9 mouse cellular contexts compared by ENCODE assay signal in the genomic region with DNA sequence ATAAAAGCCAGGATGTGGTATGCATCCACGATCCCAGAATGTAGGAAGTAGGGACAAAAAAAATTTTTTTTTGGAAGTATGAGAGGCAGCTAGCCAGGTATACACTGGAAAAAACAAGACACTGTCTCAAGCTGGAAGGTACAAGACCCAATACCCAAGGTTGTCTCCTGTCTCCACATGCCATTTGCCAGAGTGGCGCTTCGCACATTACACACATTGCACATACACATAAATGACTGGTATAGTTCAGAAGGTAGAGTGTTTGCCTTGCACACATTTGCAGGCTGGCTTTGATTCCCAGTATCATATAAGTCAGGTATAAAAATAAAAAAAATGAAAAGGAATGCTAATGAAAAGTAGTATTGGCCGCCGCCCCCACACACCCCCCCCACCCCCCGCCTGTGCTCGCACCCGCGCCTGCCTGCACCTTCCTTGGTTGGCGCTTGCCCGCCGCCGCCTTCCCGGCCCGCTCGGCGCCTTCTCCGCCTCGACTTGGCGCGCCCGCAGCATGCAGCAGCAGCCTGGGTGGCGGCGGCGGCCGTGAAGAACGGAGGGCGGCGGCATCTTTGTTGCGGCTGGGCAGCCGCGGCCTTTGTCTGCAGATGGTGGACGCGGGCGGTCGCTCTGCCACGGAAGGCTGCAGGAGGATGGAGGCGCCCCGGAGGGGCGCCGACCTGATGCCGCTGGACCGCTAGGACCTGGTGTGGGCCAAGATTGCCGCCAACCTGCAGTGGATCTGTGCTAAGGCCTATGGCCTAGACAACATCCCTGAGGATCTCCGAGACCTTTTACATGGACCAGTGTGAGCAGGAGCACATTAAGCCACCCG.
A peak's percentile ranks its signal among the peaks of the same experiment; 100 is the strongest.
DNase-seq lines count a peak whose midpoint lies in the region; ATAC-seq and TF ChIP-seq lines count a peak whose summit lies in the region.
"Had no signal": no experiment of that assay in that cellular context is flagged by ENCODE, and none has a peak within 500 bp of the region (broad histone marks: within the 10 kb centered on the region; RNA-seq: fewer than 3 reads in every experiment).

No protein-coding gene starts in this region.

- peaks cover 14% of the 10 kb centered on the region for H3K9me3 ChIP-seq in hindbrain, embryonic 13.5 days
- H3K9me3 ChIP-seq in midbrain, postnatal 0 days (ENCODE audit: low read length) = no peaks in the 10 kb centered on the region

- H3K4me1 ChIP-seq in hindbrain, embryonic 13.5 days (replicated peaks) = peaks cover 13% of the 10 kb centered on the region
- H3K4me1 ChIP-seq in midbrain, postnatal 0 days (ENCODE audit: insufficient read depth, low read length) = no peaks in the 10 kb centered on the region

- peak overlapping the region; percentile 55 for H3K4me2 ChIP-seq in hindbrain, embryonic 13.5 days
- H3K4me2 ChIP-seq in midbrain, postnatal 0 days (ENCODE audit: low read depth, low read length, poor library complexity, severe bottlenecking) = peak overlapping the region; percentile 58

- H3K27me3 ChIP-seq in hindbrain, embryonic 13.5 days = peaks cover 4% of the 10 kb centered on the region; the same call in 1 of the 2 replicates
- H3K27me3 ChIP-seq in midbrain, postnatal 0 days (ENCODE audit: insufficient read depth, low read length) = no peaks in the 10 kb centered on the region

- peaks cover 33% of the 10 kb centered on the region for H3K36me3 ChIP-seq in hindbrain, embryonic 13.5 days
- H3K36me3 ChIP-seq in midbrain, postnatal 0 days (ENCODE audit: insufficient read depth, low read length) = no peaks in the 10 kb centered on the region; the same call in 1 of the 2 replicates

- H3K4me3 ChIP-seq in hindbrain, embryonic 13.5 days = peak overlapping the region; percentile 30
- peak overlapping the region; percentile 24 for H3K4me3 ChIP-seq in midbrain, postnatal 0 days (ENCODE audit: low read depth, low read length)
- H3K4me3 ChIP-seq: myocyte had no signal

- 13% methylated on average over 37 of the region's 46 CpGs for WGBS in hindbrain, embryonic 13.5 days
- 13% methylated on average over 44 of the region's 46 CpGs for WGBS in midbrain, postnatal 0 days

- DNase-seq in adrenal gland, postnatal 25 days = peak; percentile 30
- no peak for DNase-seq in adrenal gland, adult 8-10 months
- DNase-seq in right cerebral cortex, postnatal 14 days = peak; percentile 50
- no peak for DNase-seq in right cerebral cortex, postnatal 25 days
- DNase-seq in midbrain, postnatal 0 days (ENCODE audit: low spot score) = peak; percentile 30
- DNase-seq in gastrocnemius, postnatal 4 days (ENCODE audit: low spot score in 2 of 2) = no peak

- peak overlapping the region; percentile 72 for H3K9ac ChIP-seq in hindbrain, embryonic 13.5 days
- H3K9ac ChIP-seq in midbrain, postnatal 0 days (replicated peaks; ENCODE audit: low read length, poor library complexity, severe bottlenecking) = peak overlapping the region; percentile 64

- ATAC-seq in hindbrain, embryonic 13.5 days (ENCODE audit: low FRiP score) = peak; percentile 69
- peak; percentile 54 for ATAC-seq in midbrain, postnatal 0 days (ENCODE audit: low FRiP score)
- ATAC-seq in megakaryocyte, adult 5-6 weeks (ENCODE audit: poor library complexity, severe bottlenecking) = no peak

- peak overlapping the region; percentile 35; the same call in 1 of the 2 replicates for H3K27ac ChIP-seq in hindbrain, embryonic 13.5 days
- H3K27ac ChIP-seq in midbrain, postnatal 0 days (ENCODE audit: low read depth, low read length) = peak overlapping the region; percentile 18; the same call in 1 of the 2 replicates

- TF ChIP-seq CTCF in midbrain, postnatal 0 days (IDR thresholded peaks at IDR 0.05) = no peak

Comparison
In these comparisons a context has a peak if more than half of its experiments do, and no peak if none do; other contexts are left out.
1. DNase-seq: peak in adrenal gland, postnatal 25 days (single experiment), right cerebral cortex, postnatal 14 days (single experiment) and midbrain, postnatal 0 days (single experiment); none in adrenal gland, adult 8-10 months (single experiment), right cerebral cortex, postnatal 25 days (single experiment) and gastrocnemius, postnatal 4 days (0 of 2).